Mouse (Mus musculus) neural tube, embryonic 13.5 days (tissue): ENCODE measurements around the gene Fam107a. TPM values are rescaled to one million over a fixed set of nuclear protein-coding genes. Genes with fewer than 3 reads are reported as not detected.

Experiments used
- ATAC-seq: fragments of 200-750 bp; cut with Nextera tagmentation; 2 replicates; pipeline ENCODE4 v1.8.0; 2017; ENCODE audit warnings: low read depth, mild to moderate bottlenecking, moderate TSS enrichment, moderate library complexity
- H3K27ac ChIP-seq: fragments of 300-500 bp; sonication (generic); replicated peaks from 2 replicates; pipeline ENCODE4 v1.5.1; 2015; ENCODE audit warnings: moderate library complexity, mild to moderate bottlenecking, inconsistent platforms
- H3K27me3 ChIP-seq: fragments of 300-500 bp; sonication (generic); 2 replicates; pipeline ENCODE4 v1.6.1; 2015; ENCODE audit warnings: mild to moderate bottlenecking, inconsistent platforms
- H3K36me3 ChIP-seq: fragments of 300-500 bp; sonication (generic); 2 replicates; pipeline ENCODE4 v1.6.1; 2015; ENCODE audit warnings: mild to moderate bottlenecking, inconsistent platforms
- H3K4me1 ChIP-seq: fragments of 300-500 bp; sonication (generic); replicated peaks from 2 replicates; pipeline ENCODE4 v1.6.1; 2015; ENCODE audit warnings: inconsistent platforms
- H3K4me2 ChIP-seq: fragments of 300-500 bp; sonication (generic); 2 replicates; pipeline ENCODE4 v1.6.1; 2015; ENCODE audit warnings: inconsistent platforms, mild to moderate bottlenecking, moderate library complexity
- H3K4me3 ChIP-seq: fragments of 300-500 bp; sonication (generic); 2 replicates; pipeline ENCODE4 v1.5.1; 2015; ENCODE audit warnings: mild to moderate bottlenecking, inconsistent platforms
- H3K9ac ChIP-seq: fragments of 300-500 bp; sonication (generic); 2 replicates; pipeline ENCODE4 v1.6.1; 2015; ENCODE audit warnings: moderate library complexity, mild to moderate bottlenecking, inconsistent platforms
- H3K9me3 ChIP-seq: fragments of 300-500 bp; sonication (generic); 2 replicates; pipeline ENCODE4 v1.6.1; 2016; ENCODE audit warnings: inconsistent platforms
- WGBS: fragments of 180-500 bp; shearing (Covaris S2); methylation state at CpG from one replicate; pipeline ENCODE4 v1.1.7; 2015; 5-methylcytosine and 5-hydroxymethylcytosine counted together
- polyA plus RNA-seq: library from polyadenylated mRNA; unstranded; fragments of >200 nt; fragmentation: Nextera tagmentation; extraction: Ambion mirVana; gene quantifications from 2 replicates; pipeline ENCODE4 v1.2.1, GENCODE M21; 2015

The Fam107a gene
- polyA plus RNA-seq, 1 experiment from 2014 or later = 0.91 TPM

DNA sequence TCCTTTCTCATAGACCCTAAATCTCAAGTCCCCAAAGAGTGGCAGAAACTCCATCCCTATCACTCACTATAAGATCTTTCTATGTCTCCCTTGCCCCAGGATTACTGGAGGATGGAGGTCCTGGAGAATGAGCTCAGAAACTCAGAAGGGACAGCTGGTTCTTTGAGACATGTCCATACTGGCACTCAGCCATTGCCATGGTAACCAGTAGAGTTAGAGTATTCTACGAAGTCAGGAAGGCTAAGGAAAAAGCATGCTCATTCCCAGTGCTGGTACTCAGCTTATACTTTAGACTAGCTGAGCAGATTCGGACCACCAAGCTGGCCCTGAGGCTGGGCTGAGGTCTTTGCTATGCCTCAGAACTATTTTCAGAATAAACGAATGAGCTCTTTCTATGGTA is 16.7 kb upstream of the Fam107a start:
- 75% methylated on average over 3 of the region's 3 CpGs for WGBS
- peaks cover 16% of the 10 kb centered on the region for H3K4me1 ChIP-seq
- H3K4me2 ChIP-seq = no peak overlapping the region
- no peak overlapping the region for H3K27ac ChIP-seq
- H3K9me3 ChIP-seq = no peaks in the 10 kb centered on the region; the same call in 1 of the 2 replicates
- no peak overlapping the region for H3K9ac ChIP-seq
- no peaks in the 10 kb centered on the region for H3K27me3 ChIP-seq
- no peak overlapping the region for H3K4me3 ChIP-seq
- no peak for ATAC-seq
- no peaks in the 10 kb centered on the region for H3K36me3 ChIP-seq

- H3K9me3 ChIP-seq = no peaks in the 10 kb centered on the region; the same call in 1 of the 2 replicates
- no peak overlapping the region for H3K9ac ChIP-seq
- ATAC-seq = no peak
- WGBS = 81% methylated on average over 11 of the region's 11 CpGs
- H3K4me2 ChIP-seq = no peak overlapping the region
- H3K36me3 ChIP-seq = no peaks in the 10 kb centered on the region
- H3K27me3 ChIP-seq = no peaks in the 10 kb centered on the region
- H3K4me1 ChIP-seq = peaks cover 22% of the 10 kb centered on the region
- H3K27ac ChIP-seq = no peak overlapping the region
- no peak overlapping the region for H3K4me3 ChIP-seq
Observed at GRCm38 (mm10) chr14:8332314-8333252, 14.8 kb upstream of the Fam107a start.

GRCm38 (mm10) chr14:8331307-8331905 is 13.6 kb upstream of the Fam107a start:
- no peak for ATAC-seq
- peaks cover 25% of the 10 kb centered on the region for H3K4me1 ChIP-seq
- WGBS = 80% methylated on average over 14 of the region's 14 CpGs

GRCm38 (mm10) chr14:8330390-8330789 is 12.6 kb upstream of the Fam107a start:
- Histone ChIP-seq H3K27me3 (no peaks in the 10 kb centered on the region), H3K27ac (no peak overlapping the region), H3K36me3 (no peaks in the 10 kb centered on the region), H3K4me3 (no peak overlapping the region), H3K4me2 (no peak overlapping the region), H3K9ac (no peak overlapping the region), H3K4me1 (peaks cover 22% of the 10 kb centered on the region; the same call in 1 of the 2 replicates), H3K9me3 (no peaks in the 10 kb centered on the region)
- no peak for ATAC-seq
- WGBS = 69% methylated on average over 6 of the region's 6 CpGs

More at GRCm38 (mm10) chr14:8331307-8331905, 13.6 kb upstream of the Fam107a start:
- Histone ChIP-seq H3K9me3 (no peaks in the 10 kb centered on the region), H3K4me3 (no peak overlapping the region), H3K27me3 (no peaks in the 10 kb centered on the region), H3K36me3 (no peaks in the 10 kb centered on the region), H3K4me2 (no peak overlapping the region), H3K9ac (no peak overlapping the region), H3K27ac (no peak overlapping the region)

DNA sequence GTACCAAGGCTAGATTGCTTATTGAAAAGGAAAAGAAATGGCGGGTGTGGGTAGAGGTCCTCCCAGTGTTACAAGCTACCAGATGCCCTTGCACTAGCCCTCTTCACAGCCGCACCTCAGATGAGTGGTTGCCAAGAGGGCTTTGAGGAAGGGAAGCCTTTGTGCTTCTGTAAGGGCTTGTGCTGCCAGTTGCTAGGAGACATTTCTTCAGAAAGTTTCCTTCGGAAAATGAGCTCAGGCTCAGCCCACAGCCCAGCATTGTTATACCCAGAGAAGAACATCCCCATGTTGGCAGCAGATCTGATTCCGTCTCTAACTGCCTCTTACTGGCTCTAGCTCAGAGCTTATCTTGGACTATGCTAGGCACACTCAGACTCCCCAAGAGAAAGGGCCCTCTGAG is 11.7 kb upstream of the Fam107a start:
- ATAC-seq = peak; percentile 69
- no peak overlapping the region for H3K9ac ChIP-seq

DNA sequence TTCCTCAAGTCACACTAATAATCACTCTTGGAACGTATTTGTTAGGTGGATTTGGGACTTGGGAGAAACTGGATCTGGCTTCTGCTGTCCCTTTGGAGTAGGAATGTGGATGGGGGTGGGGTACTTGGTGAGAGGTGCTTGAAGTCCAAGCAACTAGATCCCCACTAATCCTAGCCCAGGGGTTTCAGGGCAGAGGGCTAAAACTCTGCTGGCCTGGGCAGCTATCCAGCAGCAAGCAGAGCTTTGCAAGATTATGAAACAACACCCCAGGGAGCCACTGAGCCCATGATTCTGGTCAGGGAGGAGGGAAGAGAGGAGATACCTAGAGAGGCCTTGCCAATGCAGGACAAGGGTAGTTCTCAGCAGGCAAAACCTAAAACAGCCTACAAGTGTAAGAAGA is 9.5 kb upstream of the Fam107a start:
- peaks cover 22% of the 10 kb centered on the region; the same call in 1 of the 2 replicates for H3K4me1 ChIP-seq
- no peak overlapping the region for H3K9ac ChIP-seq
- ATAC-seq = no peak
- no peaks in the 10 kb centered on the region for H3K9me3 ChIP-seq
- H3K27me3 ChIP-seq = peaks cover 14% of the 10 kb centered on the region; the same call in 1 of the 2 replicates
- no peak overlapping the region for H3K4me3 ChIP-seq
- H3K27ac ChIP-seq = no peak overlapping the region
- H3K36me3 ChIP-seq = no peaks in the 10 kb centered on the region
- 59% methylated on average over 1 of the region's 1 CpGs for WGBS
- no peak overlapping the region for H3K4me2 ChIP-seq

More for the DNA sequence above, 11.7 kb upstream of the Fam107a start:
- Histone ChIP-seq H3K4me3 (no peak overlapping the region), H3K4me2 (no peak overlapping the region), H3K4me1 (peaks cover 22% of the 10 kb centered on the region; the same call in 1 of the 2 replicates), H3K27me3 (no peaks in the 10 kb centered on the region), H3K36me3 (no peaks in the 10 kb centered on the region), H3K9me3 (no peaks in the 10 kb centered on the region), H3K27ac (no peak overlapping the region)
- 42% methylated on average over 4 of the region's 4 CpGs for WGBS

DNA sequence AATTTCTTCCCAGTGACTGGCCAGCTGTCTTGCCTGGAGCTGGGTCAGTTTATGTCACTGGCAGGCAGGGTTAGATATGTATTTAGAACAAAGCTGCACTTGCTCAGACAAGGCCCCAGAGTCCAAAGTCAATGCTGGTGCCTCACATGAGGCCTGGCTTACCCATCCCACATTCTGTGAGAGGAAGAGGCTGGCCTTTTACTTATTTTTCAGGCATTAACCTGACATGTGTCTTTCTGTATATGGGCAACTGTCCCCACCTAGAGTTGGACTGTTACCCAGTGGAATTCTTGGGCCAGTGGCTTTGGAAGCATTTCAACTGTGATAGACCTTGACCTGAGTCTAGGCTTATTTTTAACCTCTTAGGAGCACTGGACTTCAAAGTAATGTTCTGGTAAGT is 9.1 kb upstream of the Fam107a start:
- Histone ChIP-seq H3K4me1 (peaks cover 22% of the 10 kb centered on the region; the same call in 1 of the 2 replicates), H3K4me2 (no peak overlapping the region), H3K9ac (no peak overlapping the region), H3K36me3 (no peaks in the 10 kb centered on the region), H3K4me3 (no peak overlapping the region), H3K27ac (no peak overlapping the region), H3K27me3 (peaks cover 17% of the 10 kb centered on the region; the same call in 1 of the 2 replicates), H3K9me3 (no peaks in the 10 kb centered on the region)
- no peak for ATAC-seq

- Histone ChIP-seq H3K9me3 (no peaks in the 10 kb centered on the region), H3K4me3 (no peak overlapping the region), H3K4me2 (no peak overlapping the region), H3K4me1 (peaks cover 18% of the 10 kb centered on the region; the same call in 1 of the 2 replicates), H3K36me3 (no peaks in the 10 kb centered on the region), H3K27ac (no peak overlapping the region), H3K27me3 (peaks cover 17% of the 10 kb centered on the region; the same call in 1 of the 2 replicates), H3K9ac (no peak overlapping the region)
- no peak for ATAC-seq
- WGBS = 60% methylated on average over 4 of the region's 4 CpGs
Observed at GRCm38 (mm10) chr14:8325746-8326145, 7.9 kb upstream of the Fam107a start.

DNA sequence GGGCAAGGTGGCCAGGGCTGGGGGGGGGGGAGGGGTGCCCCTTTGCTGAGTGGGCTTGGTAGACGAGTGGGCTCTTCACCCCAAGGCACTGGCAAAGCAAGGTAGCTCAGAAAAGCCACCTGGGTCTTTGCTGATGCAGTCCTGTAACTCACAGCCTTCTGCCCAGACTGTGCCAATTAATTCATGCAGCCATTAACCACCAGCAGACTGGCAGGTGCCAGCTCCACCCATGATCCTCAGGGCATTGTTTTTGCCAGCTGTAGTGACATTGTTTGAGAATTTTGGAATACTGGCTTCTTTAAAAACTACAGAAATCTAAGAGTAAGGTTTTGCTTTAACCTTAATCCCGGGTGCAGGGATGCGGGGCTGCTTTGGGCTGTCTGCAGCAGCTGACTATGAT is 2.7 kb upstream of the Fam107a start:
- Histone ChIP-seq H3K36me3 (no peaks in the 10 kb centered on the region), H3K9me3 (no peaks in the 10 kb centered on the region), H3K4me3 (no peak overlapping the region), H3K27ac (no peak overlapping the region), H3K9ac (no peak overlapping the region), H3K4me1 (peaks cover 21% of the 10 kb centered on the region), H3K27me3 (peaks cover 59% of the 10 kb centered on the region), H3K4me2 (no peak overlapping the region)
- ATAC-seq = no peak
- 74% methylated on average over 3 of the region's 3 CpGs for WGBS

DNA sequence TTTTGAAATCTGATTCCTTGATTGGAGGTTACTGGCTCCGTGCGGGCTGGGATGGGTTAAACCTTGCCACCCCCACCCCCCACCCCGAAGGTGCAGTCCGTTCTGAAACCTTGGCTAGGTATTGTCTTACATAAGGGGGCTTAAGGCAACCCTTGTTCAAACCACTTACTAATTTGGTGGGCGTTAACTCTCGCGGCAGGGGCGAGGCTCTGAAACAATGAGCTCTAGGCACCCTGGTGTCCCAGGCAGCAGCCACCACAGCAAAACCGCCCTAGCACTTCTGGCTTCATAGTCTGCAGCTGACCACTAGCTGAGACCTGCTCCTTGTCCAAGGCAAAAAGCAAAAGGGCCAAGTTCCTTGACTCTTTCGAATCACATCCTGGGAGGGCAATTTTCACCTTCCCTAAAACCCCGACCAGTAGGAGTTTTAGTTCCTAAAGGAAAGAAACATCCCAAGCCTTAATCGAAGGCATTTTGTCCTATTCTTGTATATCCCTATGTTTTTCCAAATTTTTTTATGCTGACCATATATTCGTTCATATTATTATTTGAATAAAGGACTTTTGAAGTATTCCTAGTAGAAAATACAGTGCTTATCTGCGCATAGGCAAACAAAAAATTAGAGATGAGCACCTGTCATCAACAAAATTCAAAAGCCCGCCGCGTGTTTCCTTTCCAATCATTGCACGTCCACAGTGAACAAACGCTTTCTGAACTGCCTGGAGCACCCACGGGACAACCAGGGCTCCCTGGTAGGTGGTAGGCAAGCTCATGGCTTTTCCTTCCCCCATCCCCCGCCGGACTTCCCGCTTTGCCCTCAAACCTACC is 1.2 kb downstream of the Fam107a start:
- peaks cover 21% of the 10 kb centered on the region for H3K4me1 ChIP-seq
- no peaks in the 10 kb centered on the region for H3K9me3 ChIP-seq
- H3K4me3 ChIP-seq = peak overlapping the region; percentile 32
- H3K27me3 ChIP-seq = peaks cover 73% of the 10 kb centered on the region
- no peak overlapping the region for H3K27ac ChIP-seq
- peak overlapping the region; percentile 60 for H3K4me2 ChIP-seq
- ATAC-seq = peak; percentile 13; the same call in 1 of the 2 replicates
- WGBS = 2% methylated on average over 23 of the region's 23 CpGs
- H3K9ac ChIP-seq = peak overlapping the region; percentile 57
- H3K36me3 ChIP-seq = no peaks in the 10 kb centered on the region

- Histone ChIP-seq H3K9ac (no peak overlapping the region), H3K4me3 (no peak overlapping the region), H3K9me3 (no peaks in the 10 kb centered on the region), H3K27ac (no peak overlapping the region), H3K4me2 (no peak overlapping the region), H3K36me3 (no peaks in the 10 kb centered on the region), H3K27me3 (peaks cover 79% of the 10 kb centered on the region), H3K4me1 (peaks cover 21% of the 10 kb centered on the region)
- ATAC-seq = no peak
- 75% methylated on average over 6 of the region's 6 CpGs for WGBS
Observed at GRCm38 (mm10) chr14:8315169-8315568, 2.7 kb downstream of the Fam107a start.
